Mouse (Mus musculus): ENCODE results near the gene D8Ertd738e.
A peak's percentile ranks its signal among the peaks of the same experiment; 100 is the strongest.

D8Ertd738e gene

DNA sequence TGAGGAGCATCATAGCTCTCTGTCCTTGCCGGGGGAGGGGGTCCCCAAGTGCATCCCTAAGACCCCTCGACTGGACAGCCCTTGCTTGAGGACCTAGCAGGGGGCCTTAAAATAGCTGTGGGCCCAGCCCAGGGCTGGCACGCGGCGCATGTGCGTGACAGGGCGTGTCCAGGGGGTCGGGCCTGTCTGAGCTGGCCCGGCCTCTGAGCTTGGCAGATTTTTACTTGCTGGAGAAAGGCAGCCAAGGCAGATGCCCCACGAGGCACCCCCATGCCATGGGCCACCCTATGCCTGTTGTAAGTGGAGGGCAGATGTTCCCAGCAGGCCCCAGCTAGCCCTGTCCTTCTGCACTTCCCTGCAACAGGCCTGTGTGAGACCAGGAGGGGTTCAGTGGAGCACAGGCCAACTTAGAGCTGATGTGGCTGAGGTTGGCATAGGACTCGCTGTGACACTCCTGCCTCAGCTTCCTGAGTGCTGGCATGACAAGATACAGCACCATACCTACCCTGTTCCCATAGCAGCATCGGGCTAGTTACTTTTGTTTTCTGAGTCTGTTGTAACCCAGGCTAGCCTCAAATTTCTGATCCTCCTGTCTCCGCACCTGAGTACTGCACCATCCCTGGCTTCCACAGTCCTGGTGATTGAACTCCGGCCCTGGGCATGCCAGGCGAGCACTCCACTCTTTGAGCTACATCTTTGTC, 47.8 kb downstream of the D8Ertd738e start:
- H3K36me3 ChIP-seq (ENCODE audit: control insufficient read depth, insufficient read depth, low read length, poor library complexity, severe bottlenecking), result no peaks in the 10 kb centered on the region
- no peaks in the 10 kb centered on the region; the same call in 1 of the 2 replicates for H3K27me3 ChIP-seq (ENCODE audit: control insufficient read depth, insufficient read depth, low read length, poor library complexity, severe bottlenecking)
- peak; percentile 78 for DNase-seq (ENCODE audit: low read depth, low spot score)

DNA sequence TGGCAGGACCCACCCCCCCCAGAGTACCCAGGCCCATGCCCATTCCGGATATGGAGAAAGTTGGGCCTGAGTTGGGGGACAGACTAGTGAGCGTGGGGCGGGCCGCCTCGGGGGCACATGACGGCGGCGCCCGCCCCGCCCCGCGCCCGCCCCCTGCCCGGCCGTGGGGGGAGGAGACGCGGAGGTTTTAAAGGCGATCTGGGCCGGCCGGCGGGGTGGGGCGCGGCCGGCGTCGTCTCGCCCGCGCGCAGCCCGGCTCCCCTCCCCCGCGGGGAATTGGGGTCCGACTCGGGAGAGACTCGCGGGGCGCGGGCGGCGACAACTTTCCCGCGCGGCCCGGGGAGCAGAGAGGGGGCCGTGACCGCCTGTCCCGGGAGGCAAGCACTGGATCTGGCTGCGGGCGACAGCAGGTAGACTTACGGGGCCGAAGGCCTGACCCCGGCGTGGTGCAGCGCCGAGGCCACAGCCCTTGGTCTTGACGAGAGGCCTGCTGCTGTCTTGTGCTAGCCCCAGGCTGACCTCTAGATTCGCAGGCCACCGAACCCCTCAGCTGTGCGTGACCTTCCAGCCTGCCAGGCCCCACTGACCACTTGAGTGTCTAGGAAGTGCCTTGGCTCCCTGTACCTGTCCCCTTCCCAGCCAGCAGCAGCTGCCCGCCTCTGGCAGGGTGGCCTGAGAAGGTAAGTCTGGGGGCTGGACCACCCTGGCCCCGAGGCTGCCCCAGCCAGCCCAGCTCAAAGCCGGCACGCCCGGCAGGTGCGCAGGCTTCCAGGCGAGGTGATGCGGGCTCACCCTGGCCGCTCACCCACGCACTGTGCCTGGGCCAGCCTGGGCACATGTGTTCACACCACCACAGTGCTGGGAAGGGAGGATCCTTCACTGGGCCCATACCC, 48.6 kb downstream of the D8Ertd738e start:
- H3K36me3 ChIP-seq (ENCODE audit: control insufficient read depth, insufficient read depth, low read length, poor library complexity, severe bottlenecking), result no peaks in the 10 kb centered on the region
- H3K27me3 ChIP-seq (ENCODE audit: control insufficient read depth, insufficient read depth, low read length, poor library complexity, severe bottlenecking), result no peaks in the 10 kb centered on the region; the same call in 1 of the 2 replicates
- peak; percentile 82 for DNase-seq (ENCODE audit: low read depth, low spot score)

DNA sequence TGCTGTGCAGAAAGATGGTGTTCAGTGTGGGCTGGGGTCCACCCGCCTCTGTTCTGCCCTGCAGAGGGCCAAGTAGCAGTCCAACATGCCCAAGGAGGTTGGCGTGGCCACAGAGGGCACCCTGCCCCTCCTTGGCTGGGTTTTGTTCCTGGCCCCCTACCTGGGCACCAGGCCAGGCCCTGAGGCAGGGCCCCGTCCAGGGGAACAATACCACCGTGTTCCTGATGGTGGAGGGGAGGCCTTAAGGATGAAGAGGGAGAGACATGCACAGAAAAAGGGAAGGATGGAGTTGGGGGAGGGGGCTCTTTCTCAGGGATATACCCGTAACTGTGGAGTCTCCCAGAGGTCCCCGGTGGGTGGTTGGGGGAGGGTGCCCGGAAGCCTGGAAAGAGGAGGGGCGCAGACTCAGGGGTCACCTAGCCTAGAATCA, 49.4 kb downstream of the D8Ertd738e start:
- DNase-seq (ENCODE audit: low read depth, low spot score), result no peak
- no peaks in the 10 kb centered on the region; the same call in 1 of the 2 replicates for H3K27me3 ChIP-seq (ENCODE audit: control insufficient read depth, insufficient read depth, low read length, poor library complexity, severe bottlenecking)

DNA sequence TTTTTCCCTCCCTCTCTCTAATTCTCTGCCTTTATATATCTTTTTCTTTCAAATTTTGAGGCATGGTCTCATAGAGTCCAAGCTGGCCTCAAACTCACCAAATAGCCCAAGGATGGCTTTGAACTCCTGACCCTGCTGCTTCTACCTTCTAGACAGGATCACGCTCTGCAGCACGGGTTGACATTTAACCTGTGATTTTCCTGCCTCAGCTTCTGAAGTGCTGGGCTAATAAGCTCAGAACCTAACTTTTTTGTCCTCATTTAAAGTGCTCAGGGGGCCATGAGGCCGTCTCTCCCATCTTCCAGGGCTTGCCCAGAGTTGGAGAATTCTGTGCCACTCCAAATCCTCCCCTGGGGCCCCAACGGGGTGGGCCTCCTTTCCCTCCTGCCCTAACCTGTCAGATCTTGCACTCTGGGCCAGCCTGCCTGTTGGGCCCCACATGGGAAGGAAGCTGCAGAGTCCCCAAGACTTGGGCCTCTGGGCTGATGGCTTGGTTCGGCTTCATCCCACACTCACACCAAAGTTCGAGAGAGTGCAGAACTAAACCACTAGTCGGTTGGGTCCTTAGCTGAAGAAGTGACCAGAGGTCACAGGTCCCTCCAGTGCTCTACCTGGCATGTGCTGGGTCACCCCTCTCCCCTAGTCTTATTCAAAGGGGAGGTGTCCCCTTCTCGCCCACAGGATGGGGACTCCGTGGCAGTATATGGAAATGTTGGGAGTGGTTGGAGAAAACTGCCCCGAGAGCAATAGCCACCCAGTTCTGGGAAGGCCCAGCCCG, 50.0 kb downstream of the D8Ertd738e start:
- no peak for DNase-seq (ENCODE audit: low read depth, low spot score)

More for the DNA sequence above, 49.4 kb downstream of the D8Ertd738e start:
- H3K36me3 ChIP-seq (ENCODE audit: control insufficient read depth, insufficient read depth, low read length, poor library complexity, severe bottlenecking), result no peaks in the 10 kb centered on the region

DNA sequence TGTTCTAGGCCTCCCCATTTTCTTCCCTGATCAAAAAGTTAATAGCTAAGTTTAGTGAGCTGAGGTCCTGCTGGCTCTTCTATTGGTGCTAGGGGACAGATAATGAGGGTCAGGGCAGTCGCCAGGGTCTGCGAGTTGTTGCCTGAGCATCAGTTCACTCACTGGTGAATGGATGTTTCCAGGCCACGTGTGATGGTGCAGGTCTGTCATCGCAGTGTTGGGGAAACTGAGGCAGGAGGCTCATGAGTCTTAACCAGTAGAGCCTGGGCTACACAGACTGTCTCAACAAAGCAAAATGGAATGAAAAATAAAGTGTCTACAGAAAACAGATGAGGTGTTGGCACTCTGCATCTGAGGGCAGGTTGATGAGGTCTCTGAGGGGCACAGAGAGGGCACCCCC, 50.6 kb downstream of the D8Ertd738e start:
- no peak for DNase-seq (ENCODE audit: low read depth, low spot score)
- Histone ChIP-seq H3K36me3 (ENCODE audit: control insufficient read depth, insufficient read depth, low read length, poor library complexity, severe bottlenecking) (no peaks in the 10 kb centered on the region), H3K27me3 (ENCODE audit: control insufficient read depth, insufficient read depth, low read length, poor library complexity, severe bottlenecking) (no peaks in the 10 kb centered on the region; the same call in 1 of the 2 replicates)

More for the DNA sequence above, 50.0 kb downstream of the D8Ertd738e start:
- no peaks in the 10 kb centered on the region for H3K36me3 ChIP-seq (ENCODE audit: control insufficient read depth, insufficient read depth, low read length, poor library complexity, severe bottlenecking)
- no peaks in the 10 kb centered on the region; the same call in 1 of the 2 replicates for H3K27me3 ChIP-seq (ENCODE audit: control insufficient read depth, insufficient read depth, low read length, poor library complexity, severe bottlenecking)

DNA sequence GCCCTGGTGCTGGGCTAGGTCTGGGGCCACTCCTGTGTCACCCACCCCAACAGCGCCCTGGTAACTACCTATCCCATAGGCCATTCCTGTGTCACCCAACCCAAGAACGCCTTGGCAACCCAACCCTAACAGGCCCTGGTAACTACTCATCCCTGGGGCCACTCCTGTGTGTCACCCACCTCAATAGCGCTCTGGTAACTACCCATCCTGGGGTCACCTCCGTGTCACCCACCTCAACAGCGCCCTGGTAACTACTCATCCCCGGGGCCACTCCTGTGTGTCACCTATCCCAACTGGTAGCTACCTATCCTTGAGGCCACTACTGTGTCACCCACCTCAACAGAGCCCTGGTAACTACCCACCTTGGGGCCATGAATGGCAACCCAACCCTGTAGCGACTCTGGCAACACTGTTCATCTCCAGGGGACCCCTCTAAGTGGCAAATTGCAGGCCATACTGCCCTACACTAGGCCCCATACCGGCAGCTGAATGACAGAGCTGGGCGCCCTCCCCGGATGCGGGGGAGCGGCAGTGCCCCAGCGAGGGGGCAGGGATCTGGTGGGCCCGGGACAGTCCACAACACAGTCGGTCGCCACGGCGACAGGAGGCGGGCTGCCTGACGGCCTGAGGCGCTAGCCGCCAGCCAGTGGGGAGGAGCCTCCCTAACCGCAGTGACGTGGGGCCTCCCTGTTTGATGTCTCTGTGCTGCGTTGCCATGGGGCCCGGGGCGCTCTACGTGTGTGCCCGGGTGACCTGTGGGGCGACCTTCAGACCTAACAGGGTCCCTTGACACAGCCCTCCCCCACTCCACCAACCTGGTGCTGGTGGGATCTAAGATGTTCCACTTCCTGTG, 51.4 kb downstream of the D8Ertd738e start:
- no peaks in the 10 kb centered on the region for H3K36me3 ChIP-seq (ENCODE audit: control insufficient read depth, insufficient read depth, low read length, poor library complexity, severe bottlenecking)
- H3K27me3 ChIP-seq (ENCODE audit: control insufficient read depth, insufficient read depth, low read length, poor library complexity, severe bottlenecking), result no peaks in the 10 kb centered on the region; the same call in 1 of the 2 replicates
- peak; percentile 100 for DNase-seq (ENCODE audit: low read depth, low spot score)

DNA sequence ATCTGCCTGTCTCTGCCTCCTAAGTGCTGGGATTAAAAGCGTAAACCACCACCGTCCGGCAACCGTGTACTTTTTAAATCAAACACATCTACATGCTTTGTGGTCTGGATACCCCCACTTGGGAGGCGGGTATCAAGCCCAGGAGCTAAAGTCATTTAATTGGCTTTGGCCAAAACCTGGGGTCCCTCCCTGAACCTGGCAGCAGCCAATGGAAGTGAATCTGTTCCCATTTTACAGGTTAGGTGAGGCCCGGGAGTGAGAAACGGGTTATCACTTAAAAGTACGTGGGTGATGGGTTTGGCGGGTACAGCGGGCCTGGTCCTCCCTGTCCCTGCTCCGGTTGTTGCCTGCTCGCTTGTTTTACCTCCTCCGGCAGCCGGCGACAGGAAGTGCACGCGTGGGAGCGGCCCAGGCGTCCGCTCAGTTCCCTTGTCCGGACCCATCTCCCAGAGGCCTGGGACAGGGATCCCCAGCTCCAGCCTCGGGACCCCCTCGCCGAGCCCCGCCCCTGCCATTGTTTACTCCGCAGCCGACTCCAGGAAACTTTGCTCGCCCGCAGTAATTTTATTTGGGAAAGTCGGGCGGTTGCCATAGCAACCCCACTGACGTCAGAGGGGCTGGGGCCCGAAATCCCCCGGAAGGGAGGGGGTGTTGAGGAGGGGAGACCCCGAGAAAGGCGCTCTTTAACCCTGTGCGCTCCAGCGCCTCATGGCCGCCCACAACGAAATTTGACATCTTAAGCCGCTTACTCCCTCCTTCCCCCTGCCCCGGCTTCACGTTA, 52.2 kb downstream of the D8Ertd738e start:
- Histone ChIP-seq H3K36me3 (ENCODE audit: control insufficient read depth, insufficient read depth, low read length, poor library complexity, severe bottlenecking) (no peaks in the 10 kb centered on the region), H3K27me3 (ENCODE audit: control insufficient read depth, insufficient read depth, low read length, poor library complexity, severe bottlenecking) (no peaks in the 10 kb centered on the region; the same call in 1 of the 2 replicates)
- peak; percentile 93 for DNase-seq (ENCODE audit: low read depth, low spot score)

Measured in splenic B cell, adult 2 months (primary cell).